Mouse (Mus musculus) MEL (cell line): ENCODE measurements around the gene Olfr1436. TPM values are rescaled to one million over a fixed set of nuclear protein-coding genes. Genes with fewer than 3 reads are reported as not detected.

Source experiments
- DNase-seq: peaks from one replicate; pipeline ENCODE4 v3.0.0; 2011; ENCODE audit warnings: low read depth, low spot score
- H3K27ac ChIP-seq: 2 replicates; pipeline ENCODE4 v1.5.1; 2012; ENCODE audit warnings: low read depth, mild to moderate bottlenecking, control low read depth, low read length, moderate library complexity; ENCODE audit not compliant: control insufficient read depth
- H3K27me3 ChIP-seq, 2 experiments: fragments of 150-350 bp in 1 of 2; sonication (generic) in 1 of 2; 2 replicates each; pipeline ENCODE4 v1.6.1; 2012; ENCODE audit warnings: low read length in 2 of 2, mild to moderate bottlenecking in 2 of 2, improper control_type of control experiment in 1 of 2, moderate library complexity in 1 of 2; ENCODE audit not compliant: insufficient read depth in 2 of 2, control insufficient read depth in 1 of 2
- H3K36me3 ChIP-seq, 2 experiments: 2 replicates each; pipeline ENCODE4 v1.6.1; 2012 to 2014; ENCODE audit warnings: low read length in 2 of 2, improper control_type of control experiment in 1 of 2, inconsistent platforms in 1 of 2, mild to moderate bottlenecking in 1 of 2; ENCODE audit not compliant: insufficient read depth in 2 of 2, control insufficient read depth in 1 of 2
- H3K4me1 ChIP-seq, 2 experiments: fragments of 150-350 bp in 1 of 2; sonication (generic) in 1 of 2; 2 replicates each; pipeline ENCODE4 v1.6.1; 2012; ENCODE audit warnings: low read length in 2 of 2, improper control_type of control experiment in 1 of 2, mild to moderate bottlenecking in 1 of 2; ENCODE audit not compliant: insufficient read depth in 2 of 2, control insufficient read depth in 1 of 2
- H3K4me3 ChIP-seq, 2 experiments: fragments of 150-350 bp in 1 of 2; sonication (generic) in 1 of 2; 2 replicates each; pipeline ENCODE4 v1.5.1; 2012; ENCODE audit warnings: low read depth in 2 of 2, low read length in 2 of 2, mild to moderate bottlenecking in 2 of 2, moderate library complexity in 2 of 2, control low read depth in 1 of 2, improper control_type of control experiment in 1 of 2; ENCODE audit not compliant: control insufficient read depth in 1 of 2, insufficient read depth in 1 of 2
- H3K79me2 ChIP-seq: 2 replicates; pipeline ENCODE4 v1.6.1; 2012; ENCODE audit warnings: mild to moderate bottlenecking, low read length, moderate library complexity; ENCODE audit not compliant: control insufficient read depth, poor library complexity, insufficient read depth
- H3K9ac ChIP-seq: 2 replicates; pipeline ENCODE4 v1.6.1; 2012; ENCODE audit warnings: low read depth, mild to moderate bottlenecking, control low read depth, low read length, moderate library complexity; ENCODE audit not compliant: control insufficient read depth, poor library complexity, severe bottlenecking
- H3K9me3 ChIP-seq: fragments of 150-350 bp; sonication (generic); replicated peaks from 2 replicates; pipeline ENCODE4 v1.6.1; 2012; ENCODE audit warnings: mild to moderate bottlenecking, low read length, improper control_type of control experiment, moderate library complexity; ENCODE audit not compliant: insufficient read depth
- CHD2 ChIP-seq: IDR thresholded peaks from 2 replicates; pipeline ENCODE4 v1.6.1; 2011; ENCODE audit warnings: low read length, improper control_type of control experiment
- CTCF ChIP-seq, 3 experiments: IDR thresholded peaks in 2 of 3; conservative IDR thresholded peaks in 1 of 3; 2 replicates each; pipeline ENCODE4 v1.5.1; 2011 to 2012; ENCODE audit warnings: low read length in 3 of 3, low read depth in 2 of 3, mild to moderate bottlenecking in 2 of 3, improper control_type of control experiment in 1 of 3, inconsistent platforms in 1 of 3, mixed read lengths in 1 of 3, moderate library complexity in 1 of 3; ENCODE audit not compliant: control insufficient read depth in 1 of 3, insufficient read depth in 1 of 3, poor library complexity in 1 of 3, severe bottlenecking in 1 of 3
- EP300 ChIP-seq, 2 experiments: IDR thresholded peaks; 2 replicates each; pipeline ENCODE4 v1.6.1; 2011; ENCODE audit warnings: improper control_type of control experiment in 2 of 2, low read length in 2 of 2, low read depth in 1 of 2, mild to moderate bottlenecking in 1 of 2
- GABPA ChIP-seq: IDR thresholded peaks from 2 replicates; pipeline ENCODE4 v1.6.1; 2012; ENCODE audit warnings: low read depth, mild to moderate bottlenecking, inconsistent platforms, low read length, improper control_type of control experiment, moderate library complexity
- GATA1 ChIP-seq: IDR thresholded peaks from 2 replicates; pipeline ENCODE4 v1.6.1; 2011; ENCODE audit warnings: low read depth, low read length, improper control_type of control experiment
- JUND ChIP-seq: IDR thresholded peaks from 2 replicates; pipeline ENCODE4 v1.6.1; 2011; ENCODE audit warnings: low read depth, mild to moderate bottlenecking, improper control_type of control experiment, low read length
- KAT2A ChIP-seq: conservative IDR thresholded peaks from 2 replicates; pipeline ENCODE4 v1.6.1; 2012; ENCODE audit warnings: low read depth, low read length, improper control_type of control experiment, inconsistent platforms
- MAZ ChIP-seq: IDR thresholded peaks from 2 replicates; pipeline ENCODE4 v1.6.1; 2012; ENCODE audit warnings: low read depth, mild to moderate bottlenecking, inconsistent platforms, low read length, improper control_type of control experiment
- MEF2A ChIP-seq: IDR thresholded peaks from 2 replicates; pipeline ENCODE4 v1.6.1; 2014; ENCODE audit warnings: low read depth, mild to moderate bottlenecking, inconsistent platforms, low read length, improper control_type of control experiment; ENCODE audit not compliant: poor library complexity, insufficient replicate concordance, severe bottlenecking; ENCODE audit errors: extremely low read depth
- MXI1 ChIP-seq: IDR thresholded peaks from 2 replicates; pipeline ENCODE4 v1.6.1; 2011; ENCODE audit warnings: mild to moderate bottlenecking, low read depth, low read length, improper control_type of control experiment
- MYB ChIP-seq: IDR thresholded peaks from 2 replicates; pipeline ENCODE4 v1.6.1; 2011; ENCODE audit warnings: mild to moderate bottlenecking, low read depth, low read length, improper control_type of control experiment
- NELFE ChIP-seq: IDR thresholded peaks from 2 replicates; pipeline ENCODE4 v1.6.1; 2011; ENCODE audit warnings: low read depth, low read length, improper control_type of control experiment
- NRF1 ChIP-seq: IDR thresholded peaks from 2 replicates; pipeline ENCODE4 v1.6.1; 2014; ENCODE audit warnings: low read depth, mild to moderate bottlenecking, inconsistent platforms, low read length, improper control_type of control experiment, moderate library complexity; ENCODE audit not compliant: poor library complexity, insufficient read depth, severe bottlenecking
- POLR2AphosphoS2 ChIP-seq: IDR thresholded peaks from 2 replicates; pipeline ENCODE4 v1.6.1; 2011; ENCODE audit warnings: low read length, improper control_type of control experiment
- POLR2AphosphoS5 ChIP-seq: IDR thresholded peaks from 2 replicates; pipeline ENCODE4 v1.6.1; 2012; ENCODE audit warnings: low read depth, borderline replicate concordance, mild to moderate bottlenecking, inconsistent platforms, low read length, moderate library complexity, mixed read lengths
- RAD21 ChIP-seq: IDR thresholded peaks from 2 replicates; pipeline ENCODE4 v1.6.1; 2011; ENCODE audit warnings: mild to moderate bottlenecking, low read depth, low read length, improper control_type of control experiment
- SMC3 ChIP-seq: IDR thresholded peaks from 2 replicates; pipeline ENCODE4 v1.6.1; 2011; ENCODE audit warnings: low read depth, low read length, improper control_type of control experiment
- TAL1 ChIP-seq: IDR thresholded peaks from 2 replicates; pipeline ENCODE4 v1.6.1; 2012; ENCODE audit warnings: mild to moderate bottlenecking, inconsistent platforms, low read length, moderate library complexity, mixed read lengths
- TBP ChIP-seq: IDR thresholded peaks from 2 replicates; pipeline ENCODE4 v1.8.0; 2011; ENCODE audit warnings: low read depth, low read length, improper control_type of control experiment
- UBTF ChIP-seq: IDR thresholded peaks from 2 replicates; pipeline ENCODE4 v1.6.1; 2012; ENCODE audit warnings: low read depth, mild to moderate bottlenecking, inconsistent platforms, low read length, improper control_type of control experiment, moderate library complexity, borderline replicate concordance; ENCODE audit not compliant: insufficient read depth
- ZC3H11A ChIP-seq: IDR thresholded peaks from 2 replicates; pipeline ENCODE4 v1.6.1; 2012; ENCODE audit warnings: low read depth, mild to moderate bottlenecking, inconsistent platforms, low read length, improper control_type of control experiment
- ZKSCAN1 ChIP-seq: IDR thresholded peaks from 2 replicates; pipeline ENCODE4 v1.6.1; 2012; ENCODE audit warnings: low read depth, mild to moderate bottlenecking, inconsistent platforms, low read length, improper control_type of control experiment, moderate library complexity
- ZNF384 ChIP-seq: IDR thresholded peaks from 2 replicates; pipeline ENCODE4 v1.6.1; 2012; ENCODE audit warnings: low read depth, mild to moderate bottlenecking, inconsistent platforms, low read length, improper control_type of control experiment
- polyA plus RNA-seq, 2 experiments: library from polyadenylated mRNA; stranded (reverse) in 1 of 2; unstranded in 1 of 2; fragments of >175 nt in 1 of 2; fragments of >200 nt in 1 of 2; gene quantifications; 2 replicates each; pipeline versions ENCODE4 v1.2.1 to v1.2.4; 2012; ENCODE audit warnings: low replicate concordance in 2 of 2, low read depth in 1 of 2; ENCODE audit not compliant: insufficient read length in 2 of 2, insufficient read depth in 1 of 2, missing spikeins in 1 of 2
- total RNA-seq: library from RNA; depleted of rRNA; stranded (reverse); fragments of 300-350 nt; gene quantifications from 2 replicates; pipeline ENCODE4 v1.2.3, GENCODE M21; 2012

The Olfr1436 gene
- total and polyA plus RNA-seq, 3 experiments, result not detected

DNA sequence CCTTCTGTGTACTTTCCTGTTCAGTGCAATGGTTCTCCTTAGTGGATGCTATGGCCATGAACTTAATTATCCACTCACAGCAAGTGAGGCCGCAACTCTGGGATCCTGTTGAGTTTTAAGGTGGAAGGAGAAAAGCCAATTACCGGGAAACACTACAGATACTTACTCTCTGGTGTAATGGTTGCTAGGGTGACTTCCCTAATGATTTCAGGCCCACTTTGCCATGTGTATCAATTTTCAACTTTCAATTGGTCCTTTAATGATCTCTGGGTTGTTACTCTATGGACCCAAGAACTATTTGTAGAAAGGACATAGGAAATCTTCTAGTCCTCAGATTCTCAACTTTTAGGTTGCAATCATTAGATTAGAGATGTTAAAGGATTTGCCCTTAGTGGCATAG lies 26.1 kb upstream of the Olfr1436 start, which contains the start of gene Olfr1437:
Gene Olfr1437, minus strand, starts transcription at position 101 of the 400 bp plus-strand sequence.
- H3K4me1 ChIP-seq, result no peaks in the 10 kb centered on the region
- H3K27ac ChIP-seq, result no peak within 1 kb of the TSS
- TF ChIP-seq ZKSCAN1, result no peak
- no peak for TF ChIP-seq POLR2AphosphoS2
- H3K27me3 ChIP-seq, result peaks cover 2 to 3% of the 10 kb centered on the region in 2 experiments; a peak in 1 of 4 replicates
- no peaks in the 10 kb centered on the region for H3K9me3 ChIP-seq
- H3K4me3 ChIP-seq, result no peak within 1 kb of the TSS
- no peaks in the 10 kb centered on the region for H3K36me3 ChIP-seq
- no peak for DNase-seq
- no peak within 1 kb of the TSS for H3K9ac ChIP-seq
- H3K79me2 ChIP-seq, result no peaks in the 10 kb centered on the region

DNA sequence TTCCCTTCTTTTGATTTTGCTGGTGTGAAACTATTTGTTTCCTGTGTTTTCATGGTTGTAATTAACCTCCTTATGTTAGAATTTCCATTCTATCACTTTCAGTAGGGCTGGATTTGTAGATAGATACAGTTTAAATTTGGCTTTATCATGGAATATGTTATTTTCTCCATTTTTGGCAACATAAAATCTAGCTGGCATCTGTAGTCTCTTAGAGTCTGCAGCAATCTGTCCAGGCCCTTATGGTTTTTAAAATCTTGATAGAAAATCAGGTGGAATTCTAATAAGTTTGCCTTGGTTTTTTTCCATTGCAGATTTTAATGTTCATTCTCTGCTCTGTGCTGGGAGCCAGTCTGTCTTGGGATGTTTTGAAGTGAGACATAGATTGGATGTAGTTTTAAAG lies 6.0 kb downstream of the Olfr1436 start:
- no peak overlapping the region for H3K9ac ChIP-seq
- TF ChIP-seq MEF2A (no peak), POLR2AphosphoS5 (no peak), UBTF (no peak), TBP (no peak), MYB (no peak), CTCF (IDR thresholded peaks at IDR 0.05 in 2 of 3, conservative IDR thresholded peaks at IDR 0.05 in 1 of 3; ENCODE audit: control insufficient read depth in 1 of 3, insufficient read depth in 1 of 3, low read depth in 2 of 3, low read length in 3 of 3, poor library complexity in 1 of 3, severe bottlenecking in 1 of 3) (no peak), KAT2A (no peak), NRF1 (no peak)
- TF ChIP-seq, all 39 proteins: peak for 0
- no peaks in the 10 kb centered on the region for H3K36me3 ChIP-seq
- no peak overlapping the region for H3K4me3 ChIP-seq
- no peaks in the 10 kb centered on the region for H3K79me2 ChIP-seq
- no peak for DNase-seq
- no peaks in the 10 kb centered on the region for H3K9me3 ChIP-seq
- no peak overlapping the region for H3K27ac ChIP-seq
- H3K27me3 ChIP-seq, result no peaks in the 10 kb centered on the region
- H3K4me1 ChIP-seq, result no peaks in the 10 kb centered on the region

DNA sequence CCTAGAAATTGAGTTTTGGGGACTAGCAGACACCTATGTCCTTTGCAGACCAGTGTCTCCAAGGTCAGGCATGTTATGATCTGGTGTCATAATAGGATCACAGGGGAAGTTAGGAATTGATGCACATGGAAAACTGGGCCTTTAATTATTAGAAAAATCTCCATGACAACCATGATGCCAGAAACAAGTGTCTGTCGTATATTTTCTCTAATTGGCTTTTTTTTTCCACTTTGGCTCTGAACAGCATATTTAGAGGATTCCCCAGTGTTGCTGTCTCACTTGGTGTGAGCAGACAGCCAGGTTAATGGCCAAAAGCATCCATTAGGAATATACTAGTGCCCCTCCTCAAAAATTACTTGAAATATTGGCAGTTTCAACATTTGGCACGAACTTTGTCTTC lies 19.4 kb downstream of the Olfr1436 start, which contains the start of gene Olfr1434:
Gene Olfr1434, plus strand, starts transcription at position 301 of the 400 bp plus-strand sequence.
- no peaks in the 10 kb centered on the region for H3K79me2 ChIP-seq
- TF ChIP-seq SMC3 (no peak), ZNF384 (no peak), EP300 (IDR thresholded peaks at IDR 0.05; ENCODE audit: low read depth in 1 of 2, low read length in 2 of 2) (no peak), MAZ (no peak), POLR2AphosphoS5 (no peak), GATA1 (no peak), ZC3H11A (no peak), GABPA (no peak), RAD21 (no peak), JUND (no peak), NELFE (no peak), TAL1 (no peak), CHD2 (no peak), MXI1 (no peak), NRF1 (no peak)
- TF ChIP-seq, all 39 proteins: peak for 0
- H3K4me3 ChIP-seq, result no peak within 1 kb of the TSS
- no peaks in the 10 kb centered on the region for H3K4me1 ChIP-seq
- H3K27me3 ChIP-seq, result no peaks in the 10 kb centered on the region
- DNase-seq, result no peak
- no peaks in the 10 kb centered on the region for H3K36me3 ChIP-seq
- H3K9ac ChIP-seq, result no peak within 1 kb of the TSS
- no peak within 1 kb of the TSS for H3K27ac ChIP-seq
- no peaks in the 10 kb centered on the region for H3K9me3 ChIP-seq
